Mouse (Mus musculus): Measurements from ENCODE around the gene Ccr7.

DNA sequence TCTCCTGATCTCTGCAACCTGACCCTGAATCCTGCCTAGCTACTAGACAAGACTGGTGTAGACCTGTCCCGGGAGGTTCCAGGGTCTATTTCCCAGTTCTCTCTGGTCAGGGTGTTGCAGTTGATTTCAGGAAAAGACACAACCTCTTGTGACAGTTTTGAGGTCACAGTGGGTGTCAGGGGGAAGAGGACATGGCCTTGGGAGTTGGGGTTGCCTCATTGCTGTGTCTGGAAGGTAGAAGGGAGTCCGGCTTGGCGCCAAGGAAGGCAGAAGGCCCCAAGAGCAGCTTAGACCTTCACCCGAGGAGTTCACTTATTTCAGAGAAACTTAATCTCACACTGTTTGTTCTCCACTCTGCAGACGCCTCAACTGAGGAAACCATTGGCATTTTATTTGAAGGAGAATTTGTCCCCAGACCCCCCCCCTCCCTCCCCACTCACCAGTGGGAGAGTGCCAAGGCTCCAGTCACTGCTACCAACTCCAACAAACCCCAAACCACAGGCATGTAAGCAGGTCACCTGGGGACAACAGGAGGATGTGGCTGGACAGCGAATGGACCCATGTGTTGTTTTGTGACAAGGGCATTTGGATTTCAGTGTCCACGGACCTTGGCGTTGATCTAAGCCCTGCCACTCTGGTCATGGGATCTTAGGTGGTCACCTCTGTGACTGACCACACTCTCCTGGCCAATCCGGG is 52.2 kb downstream of the Ccr7 start:
- TF ChIP-seq GATA1 (IDR thresholded peaks at IDR 0.05; ENCODE audit: borderline replicate concordance, low read length) (no peak), FLI1 (IDR thresholded peaks at IDR 0.05; ENCODE audit: low read length) (no peak)

Data from megakaryocyte, embryonic 14.5 days (primary cell).